Mouse (Mus musculus): ENCODE results near the gene Frmd5. TPM values are rescaled to one million over a fixed set of nuclear protein-coding genes. Genes with fewer than 3 reads are reported as not detected.

The Frmd5 gene
- polyA plus RNA-seq, 1 experiment from 2014 or later, result 24.2 TPM

DNA sequence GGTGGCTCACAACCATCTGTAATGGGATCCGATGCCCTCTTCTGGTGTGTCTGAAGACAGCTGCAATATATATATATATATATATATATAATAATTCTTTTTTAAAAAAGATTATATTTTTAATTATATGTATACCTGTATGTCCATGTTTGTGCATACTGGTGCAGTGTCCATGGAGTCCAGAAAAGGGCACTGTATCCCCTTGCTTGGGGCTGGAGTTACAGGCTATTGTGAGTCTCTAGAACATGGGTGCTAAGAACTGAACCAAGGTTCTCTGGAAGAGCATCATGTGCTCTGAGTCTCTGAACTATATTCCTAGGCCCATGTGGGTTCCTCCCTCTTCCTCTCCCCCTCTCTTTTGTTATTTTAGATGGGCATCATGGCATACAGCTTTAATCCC lies 50.6 kb downstream of the Frmd5 start:
- Histone ChIP-seq H3K4me2 (no peak overlapping the region), H3K9me3 (replicated peaks; ENCODE audit: control insufficient read depth, low read length) (no peaks in the 10 kb centered on the region), H3K27ac (ENCODE audit: low read depth, low read length) (no peak overlapping the region), H3K36me3 (ENCODE audit: control insufficient read depth, insufficient read depth, low read length) (no peaks in the 10 kb centered on the region), H3K9ac (ENCODE audit: low read depth, low read length) (no peak overlapping the region), H3K4me3 (ENCODE audit: low read depth, low read length) (no peak overlapping the region), H3K27me3 (ENCODE audit: control insufficient read depth, insufficient read depth, low read length) (no peaks in the 10 kb centered on the region), H3K4me1 (ENCODE audit: control insufficient read depth, insufficient read depth, low read length) (no peaks in the 10 kb centered on the region)
- WGBS (ENCODE audit: insufficient replicate concordance), result 92% methylated on average over 1 of the region's 1 CpGs
- ATAC-seq (replicated peaks; ENCODE audit: insufficient number of reproducible peaks, low FRiP score, low TSS enrichment), result no peak

DNA sequence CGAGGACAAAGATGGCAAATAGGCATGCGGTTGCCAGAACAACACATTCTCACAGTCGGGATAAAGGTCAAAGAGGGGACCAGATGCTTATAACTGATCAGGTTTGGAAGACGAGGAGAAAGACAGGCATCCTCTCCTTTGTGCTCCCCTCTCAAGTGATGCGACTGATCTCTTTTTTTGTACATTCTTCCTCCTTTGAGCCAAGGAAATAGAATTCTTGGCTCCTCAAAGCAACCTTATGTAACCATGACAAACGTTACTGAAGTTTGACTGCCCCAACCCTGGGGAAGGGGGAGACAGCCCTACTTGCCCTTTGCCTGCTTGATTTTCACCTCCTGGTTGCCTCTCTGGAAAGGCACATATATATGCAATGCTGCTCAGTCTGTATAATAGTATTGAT lies 51.8 kb downstream of the Frmd5 start:
- H3K36me3 ChIP-seq (ENCODE audit: control insufficient read depth, insufficient read depth, low read length), result no peaks in the 10 kb centered on the region
- H3K9ac ChIP-seq (ENCODE audit: low read depth, low read length), result no peak overlapping the region
- no peak overlapping the region for H3K4me2 ChIP-seq
- no peaks in the 10 kb centered on the region for H3K27me3 ChIP-seq (ENCODE audit: control insufficient read depth, insufficient read depth, low read length)
- no peaks in the 10 kb centered on the region for H3K4me1 ChIP-seq (ENCODE audit: control insufficient read depth, insufficient read depth, low read length)
- no peak overlapping the region for H3K4me3 ChIP-seq (ENCODE audit: low read depth, low read length)
- no peak for ATAC-seq (replicated peaks; ENCODE audit: insufficient number of reproducible peaks, low FRiP score, low TSS enrichment)
- no peak overlapping the region for H3K27ac ChIP-seq (ENCODE audit: low read depth, low read length)
- no peaks in the 10 kb centered on the region for H3K9me3 ChIP-seq (replicated peaks; ENCODE audit: control insufficient read depth, low read length)
- WGBS (ENCODE audit: insufficient replicate concordance), result 59% methylated on average over 6 of the region's 6 CpGs

DNA sequence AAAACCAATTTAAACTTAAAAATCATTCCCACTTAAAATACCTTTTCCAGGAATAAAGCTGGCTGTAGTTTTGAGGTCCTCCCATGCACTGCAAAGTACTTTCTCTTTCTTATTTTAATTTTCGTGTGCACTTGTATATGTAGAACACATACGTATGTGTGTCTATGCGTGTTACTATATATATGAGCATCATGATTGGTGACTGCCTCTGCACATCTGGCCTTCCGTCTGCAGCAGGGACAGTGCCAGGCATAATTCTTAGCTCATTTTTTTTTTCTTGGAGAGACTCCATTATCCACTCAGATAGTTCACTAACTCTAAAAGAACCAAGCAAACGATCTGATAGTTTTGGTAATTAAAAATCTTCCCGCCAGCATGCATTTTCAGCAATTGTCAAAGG lies 56.8 kb downstream of the Frmd5 start:
- no peaks in the 10 kb centered on the region for H3K9me3 ChIP-seq (replicated peaks; ENCODE audit: control insufficient read depth, low read length)
- WGBS (ENCODE audit: insufficient replicate concordance), result 76% methylated on average over 6 of the region's 6 CpGs
- no peak overlapping the region for H3K9ac ChIP-seq (ENCODE audit: low read depth, low read length)
- no peak overlapping the region for H3K27ac ChIP-seq (ENCODE audit: low read depth, low read length)
- H3K36me3 ChIP-seq (ENCODE audit: control insufficient read depth, insufficient read depth, low read length), result no peaks in the 10 kb centered on the region
- no peak for ATAC-seq (replicated peaks; ENCODE audit: insufficient number of reproducible peaks, low FRiP score, low TSS enrichment)
- H3K4me1 ChIP-seq (ENCODE audit: control insufficient read depth, insufficient read depth, low read length), result no peaks in the 10 kb centered on the region
- H3K4me2 ChIP-seq, result no peak overlapping the region
- H3K27me3 ChIP-seq (ENCODE audit: control insufficient read depth, insufficient read depth, low read length), result no peaks in the 10 kb centered on the region
- H3K4me3 ChIP-seq (ENCODE audit: low read depth, low read length), result no peak overlapping the region

DNA sequence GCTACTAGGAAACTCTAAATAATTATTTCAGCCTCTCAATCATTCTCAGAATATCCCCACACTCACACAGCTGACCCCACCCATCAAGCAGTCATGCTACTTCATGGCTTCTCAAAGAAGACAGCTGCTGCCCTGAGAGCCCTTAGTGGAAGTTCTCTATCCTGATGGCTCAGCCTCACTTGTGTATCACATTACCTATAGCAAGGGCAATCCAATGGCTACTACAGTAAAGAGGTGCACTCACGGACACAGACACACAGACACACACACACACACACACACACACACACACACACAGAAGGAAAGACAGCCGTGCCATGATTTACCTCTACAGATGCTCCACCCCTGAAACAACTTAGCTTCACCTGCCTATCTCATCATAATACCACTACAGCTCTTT lies 65.7 kb downstream of the Frmd5 start:
- Histone ChIP-seq H3K27ac (ENCODE audit: low read depth, low read length) (no peak overlapping the region), H3K9ac (ENCODE audit: low read depth, low read length) (no peak overlapping the region), H3K36me3 (ENCODE audit: control insufficient read depth, insufficient read depth, low read length) (no peaks in the 10 kb centered on the region), H3K4me3 (ENCODE audit: low read depth, low read length) (no peak overlapping the region), H3K4me1 (ENCODE audit: control insufficient read depth, insufficient read depth, low read length) (no peaks in the 10 kb centered on the region), H3K27me3 (ENCODE audit: control insufficient read depth, insufficient read depth, low read length) (no peaks in the 10 kb centered on the region), H3K9me3 (replicated peaks; ENCODE audit: control insufficient read depth, low read length) (no peaks in the 10 kb centered on the region), H3K4me2 (no peak overlapping the region)
- no peak for ATAC-seq (replicated peaks; ENCODE audit: insufficient number of reproducible peaks, low FRiP score, low TSS enrichment)
- 64% methylated on average over 2 of the region's 2 CpGs for WGBS (ENCODE audit: insufficient replicate concordance)

DNA sequence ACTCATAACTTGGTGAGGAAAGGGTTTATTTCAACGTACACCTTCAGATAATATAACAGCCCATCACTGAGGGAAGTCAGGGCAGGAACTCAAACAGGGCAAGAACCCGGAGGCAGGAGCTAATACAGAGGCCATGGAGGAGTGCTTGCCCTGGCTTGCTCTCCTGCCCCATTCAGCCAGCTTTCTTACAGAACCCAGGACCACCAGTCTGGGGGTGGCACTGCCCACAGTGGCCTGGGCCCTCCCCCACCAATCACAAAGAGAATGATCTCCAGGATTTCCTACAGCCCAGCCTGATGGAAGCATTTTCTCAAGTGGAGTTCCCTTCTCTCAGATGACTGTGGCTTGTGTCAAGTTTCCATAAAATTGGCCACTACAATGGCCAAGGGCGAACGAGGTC lies 67.5 kb downstream of the Frmd5 start:
- no peak overlapping the region for H3K9ac ChIP-seq (ENCODE audit: low read depth, low read length)
- 80% methylated on average over 4 of the region's 4 CpGs for WGBS (ENCODE audit: insufficient replicate concordance)
- no peak overlapping the region for H3K4me3 ChIP-seq (ENCODE audit: low read depth, low read length)
- H3K4me1 ChIP-seq (ENCODE audit: control insufficient read depth, insufficient read depth, low read length), result no peaks in the 10 kb centered on the region
- no peak overlapping the region for H3K4me2 ChIP-seq
- no peaks in the 10 kb centered on the region for H3K36me3 ChIP-seq (ENCODE audit: control insufficient read depth, insufficient read depth, low read length)
- H3K27me3 ChIP-seq (ENCODE audit: control insufficient read depth, insufficient read depth, low read length), result no peaks in the 10 kb centered on the region
- ATAC-seq (replicated peaks; ENCODE audit: insufficient number of reproducible peaks, low FRiP score, low TSS enrichment), result no peak
- no peaks in the 10 kb centered on the region for H3K9me3 ChIP-seq (replicated peaks; ENCODE audit: control insufficient read depth, low read length)
- no peak overlapping the region for H3K27ac ChIP-seq (ENCODE audit: low read depth, low read length)

DNA sequence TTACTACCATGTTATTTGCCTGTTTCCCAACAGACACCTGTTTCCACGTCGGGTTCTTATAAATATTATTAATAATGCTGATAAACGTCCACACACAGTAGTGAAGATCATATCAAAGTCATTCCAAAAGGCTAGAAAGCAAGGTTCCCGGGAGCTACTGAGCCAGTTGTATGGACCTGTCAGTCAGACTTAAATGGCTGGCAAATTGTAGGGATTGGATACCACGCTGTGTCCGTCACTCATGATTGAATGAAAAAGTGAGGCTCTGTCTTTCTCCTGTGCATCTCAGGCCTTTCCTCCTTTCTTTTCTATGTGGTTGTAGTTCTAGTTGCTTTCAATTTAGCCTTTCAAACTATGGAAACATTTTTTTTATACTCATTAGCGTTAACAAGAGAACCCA lies 73.5 kb downstream of the Frmd5 start:
- no peak for ATAC-seq (replicated peaks; ENCODE audit: insufficient number of reproducible peaks, low FRiP score, low TSS enrichment)
- no peak overlapping the region for H3K27ac ChIP-seq (ENCODE audit: low read depth, low read length)
- no peak overlapping the region for H3K4me2 ChIP-seq
- H3K4me3 ChIP-seq (ENCODE audit: low read depth, low read length), result no peak overlapping the region
- H3K9ac ChIP-seq (ENCODE audit: low read depth, low read length), result no peak overlapping the region
- 80% methylated on average over 7 of the region's 7 CpGs for WGBS (ENCODE audit: insufficient replicate concordance)
- no peaks in the 10 kb centered on the region for H3K4me1 ChIP-seq (ENCODE audit: control insufficient read depth, insufficient read depth, low read length)
- no peaks in the 10 kb centered on the region for H3K27me3 ChIP-seq (ENCODE audit: control insufficient read depth, insufficient read depth, low read length)
- H3K9me3 ChIP-seq (replicated peaks; ENCODE audit: control insufficient read depth, low read length), result no peaks in the 10 kb centered on the region
- no peaks in the 10 kb centered on the region for H3K36me3 ChIP-seq (ENCODE audit: control insufficient read depth, insufficient read depth, low read length)

DNA sequence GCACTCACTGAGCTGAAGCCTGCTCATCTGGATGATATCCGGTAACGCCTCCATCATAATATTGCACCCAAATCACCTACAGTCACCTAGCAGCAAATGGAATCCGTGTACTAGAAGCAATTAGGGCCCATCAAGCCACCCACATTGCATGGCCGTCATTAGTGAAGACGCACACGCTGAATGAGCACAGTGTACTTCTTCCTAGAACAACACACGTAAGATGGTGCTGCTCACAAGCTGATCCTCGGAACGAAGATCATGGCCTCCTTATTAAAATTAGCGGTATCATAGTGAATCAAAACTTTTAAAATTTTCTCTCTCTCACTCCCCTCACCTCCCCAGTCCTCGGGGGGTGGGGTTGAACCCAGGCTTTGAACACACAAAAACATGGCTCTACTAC lies 76.4 kb downstream of the Frmd5 start:
- Histone ChIP-seq H3K9me3 (replicated peaks; ENCODE audit: control insufficient read depth, low read length) (no peaks in the 10 kb centered on the region), H3K27ac (ENCODE audit: low read depth, low read length) (no peak overlapping the region), H3K4me1 (ENCODE audit: control insufficient read depth, insufficient read depth, low read length) (no peaks in the 10 kb centered on the region), H3K4me2 (no peak overlapping the region), H3K27me3 (ENCODE audit: control insufficient read depth, insufficient read depth, low read length) (no peaks in the 10 kb centered on the region), H3K4me3 (ENCODE audit: low read depth, low read length) (no peak overlapping the region), H3K9ac (ENCODE audit: low read depth, low read length) (no peak overlapping the region), H3K36me3 (ENCODE audit: control insufficient read depth, insufficient read depth, low read length) (no peaks in the 10 kb centered on the region)
- ATAC-seq (replicated peaks; ENCODE audit: insufficient number of reproducible peaks, low FRiP score, low TSS enrichment), result no peak
- 90% methylated on average over 11 of the region's 11 CpGs for WGBS (ENCODE audit: insufficient replicate concordance)

DNA sequence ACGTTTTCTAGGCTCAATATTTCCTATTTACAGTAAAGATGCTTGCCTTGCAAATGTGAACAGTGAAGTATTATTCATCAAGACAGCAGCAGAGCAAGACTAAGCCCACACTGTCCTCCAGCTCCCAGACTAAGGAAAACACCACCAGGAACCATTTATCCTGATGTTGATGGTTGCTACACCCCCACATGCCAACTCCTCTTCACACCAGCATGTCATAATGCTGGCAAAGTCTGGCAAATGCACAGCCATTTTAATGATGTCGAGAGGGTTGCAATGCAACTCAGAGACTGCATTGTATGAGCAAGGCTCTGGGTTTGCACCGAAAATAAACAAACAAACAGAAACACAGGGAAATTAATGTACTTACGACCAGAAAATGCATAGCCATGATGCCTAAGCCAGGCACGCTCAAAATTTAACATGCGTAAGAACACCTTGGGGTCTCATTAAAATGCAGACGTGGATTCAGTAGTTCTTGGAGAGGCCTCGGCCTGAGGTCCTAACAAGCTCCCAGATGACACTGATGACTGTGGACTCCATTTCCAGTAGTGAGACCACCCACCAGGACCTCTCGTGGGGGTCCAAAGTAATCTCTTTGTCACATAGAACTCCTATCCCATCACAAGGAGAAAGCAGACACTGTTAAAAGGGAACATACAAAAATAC lies 77.8 kb downstream of the Frmd5 start:
- H3K27ac ChIP-seq (ENCODE audit: low read depth, low read length), result no peak overlapping the region
- no peaks in the 10 kb centered on the region for H3K9me3 ChIP-seq (replicated peaks; ENCODE audit: control insufficient read depth, low read length)
- 74% methylated on average over 9 of the region's 9 CpGs for WGBS (ENCODE audit: insufficient replicate concordance)
- no peak overlapping the region for H3K4me3 ChIP-seq (ENCODE audit: low read depth, low read length)
- no peaks in the 10 kb centered on the region for H3K4me1 ChIP-seq (ENCODE audit: control insufficient read depth, insufficient read depth, low read length)
- no peak overlapping the region for H3K4me2 ChIP-seq
- no peak overlapping the region for H3K9ac ChIP-seq (ENCODE audit: low read depth, low read length)
- no peak for ATAC-seq (replicated peaks; ENCODE audit: insufficient number of reproducible peaks, low FRiP score, low TSS enrichment)
- no peaks in the 10 kb centered on the region for H3K36me3 ChIP-seq (ENCODE audit: control insufficient read depth, insufficient read depth, low read length)
- no peaks in the 10 kb centered on the region for H3K27me3 ChIP-seq (ENCODE audit: control insufficient read depth, insufficient read depth, low read length)

DNA sequence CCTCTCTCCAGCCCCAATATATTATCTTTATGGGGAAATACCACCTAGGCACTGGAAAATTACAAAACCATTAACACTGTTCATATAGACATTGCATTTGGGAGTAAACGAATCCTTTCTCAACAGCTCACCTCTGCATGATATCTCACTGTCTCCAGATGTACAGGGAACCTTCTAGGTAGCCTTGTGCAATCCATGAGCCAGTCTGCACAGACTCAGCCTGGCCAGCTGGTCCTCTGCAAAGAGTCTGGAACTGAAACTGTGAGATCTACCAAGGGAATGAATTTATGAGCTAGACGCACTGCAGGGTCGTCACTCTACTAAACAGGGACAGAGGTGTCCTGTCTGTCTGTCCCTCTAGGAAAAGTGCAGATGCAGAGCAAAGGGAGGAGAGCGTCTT lies 82.0 kb downstream of the Frmd5 start:
- Histone ChIP-seq H3K27ac (ENCODE audit: low read depth, low read length) (no peak overlapping the region), H3K4me2 (no peak overlapping the region), H3K9ac (ENCODE audit: low read depth, low read length) (no peak overlapping the region), H3K36me3 (ENCODE audit: control insufficient read depth, insufficient read depth, low read length) (no peaks in the 10 kb centered on the region), H3K4me3 (ENCODE audit: low read depth, low read length) (no peak overlapping the region), H3K9me3 (replicated peaks; ENCODE audit: control insufficient read depth, low read length) (no peaks in the 10 kb centered on the region), H3K27me3 (ENCODE audit: control insufficient read depth, insufficient read depth, low read length) (no peaks in the 10 kb centered on the region), H3K4me1 (ENCODE audit: control insufficient read depth, insufficient read depth, low read length) (no peaks in the 10 kb centered on the region)
- ATAC-seq (replicated peaks; ENCODE audit: insufficient number of reproducible peaks, low FRiP score, low TSS enrichment), result no peak
- WGBS (ENCODE audit: insufficient replicate concordance), result 76% methylated on average over 4 of the region's 4 CpGs
